Mouse (Mus musculus) midbrain, embryonic 10.5 days (tissue): Measurements from ENCODE around the gene Ramp2. TPM values are rescaled to one million over a fixed set of nuclear protein-coding genes. Genes with fewer than 3 reads are reported as not detected.

Experiments used
- DNase-seq: peaks from one replicate; pipeline ENCODE4 v3.0.0-alpha.2; 2017; ENCODE audit warnings: low spot score
- H3K27ac ChIP-seq: fragments of 300-500 bp; sonication (generic); replicated peaks from 2 replicates; pipeline ENCODE4 v1.5.1; 2016; ENCODE audit warnings: mild to moderate bottlenecking
- H3K27me3 ChIP-seq: fragments of 300-500 bp; sonication (generic); 2 replicates; pipeline ENCODE4 v1.6.1; 2016; ENCODE audit warnings: low read depth, mild to moderate bottlenecking; ENCODE audit not compliant: poor library complexity, severe bottlenecking
- H3K36me3 ChIP-seq: fragments of 300-500 bp; sonication (generic); 2 replicates; pipeline ENCODE4 v1.6.1; 2016; ENCODE audit warnings: mild to moderate bottlenecking, moderate library complexity
- H3K4me1 ChIP-seq: fragments of 300-500 bp; sonication (generic); 2 replicates; pipeline ENCODE4 v1.6.1; 2016
- H3K4me3 ChIP-seq: fragments of 300-500 bp; sonication (generic); 2 replicates; pipeline ENCODE4 v1.5.1; 2016; ENCODE audit warnings: mild to moderate bottlenecking, moderate library complexity
- H3K9me3 ChIP-seq: fragments of 300-500 bp; sonication (generic); replicated peaks from 2 replicates; pipeline ENCODE4 v1.6.1; 2016; ENCODE audit warnings: mild to moderate bottlenecking
- WGBS: fragments of 180-500 bp; shearing (Covaris S2); methylation state at CpG from one replicate; pipeline ENCODE4 v1.1.7; 2016; 5-methylcytosine and 5-hydroxymethylcytosine counted together
- polyA plus RNA-seq: library from polyadenylated mRNA; unstranded; fragments of >200 nt; fragmentation: Nextera tagmentation; extraction: Ambion mirVana; gene quantifications from 2 replicates; pipeline ENCODE4 v1.2.1, GENCODE M21; 2016

The Ramp2 gene
- polyA plus RNA-seq, 1 experiment from 2014 or later: 64.7 TPM

GRCm38 (mm10) chr11:101280837-101281236 lies 35.0 kb downstream of the Ramp2 start:
- H3K4me3 ChIP-seq: no peak overlapping the region
- no peaks in the 10 kb centered on the region for H3K9me3 ChIP-seq
- H3K27me3 ChIP-seq: peaks cover 34% of the 10 kb centered on the region
- H3K4me1 ChIP-seq: peaks cover 45% of the 10 kb centered on the region
- peaks cover 20% of the 10 kb centered on the region for H3K36me3 ChIP-seq
- no peak for DNase-seq
- WGBS: 53% methylated on average over 7 of the region's 7 CpGs
- H3K27ac ChIP-seq: no peak overlapping the region

- no peaks in the 10 kb centered on the region for H3K9me3 ChIP-seq
- no peak overlapping the region for H3K27ac ChIP-seq
- no peak overlapping the region for H3K4me3 ChIP-seq
- peaks cover 24% of the 10 kb centered on the region for H3K4me1 ChIP-seq
- H3K36me3 ChIP-seq: peaks cover 24% of the 10 kb centered on the region
- WGBS: 31% methylated on average over 5 of the region's 5 CpGs
- no peak for DNase-seq
- peaks cover 17% of the 10 kb centered on the region for H3K27me3 ChIP-seq
Observed at GRCm38 (mm10) chr11:101282896-101283295, 37.1 kb downstream of the Ramp2 start.

GRCm38 (mm10) chr11:101283805-101284204 lies 38.0 kb downstream of the Ramp2 start:
- 73% methylated on average over 4 of the region's 4 CpGs for WGBS

GRCm38 (mm10) chr11:101287306-101287705 lies 41.5 kb downstream of the Ramp2 start:
- Histone ChIP-seq H3K27me3 (no peaks in the 10 kb centered on the region), H3K36me3 (peaks cover 67% of the 10 kb centered on the region), H3K27ac (no peak overlapping the region), H3K4me3 (no peak overlapping the region), H3K9me3 (no peaks in the 10 kb centered on the region), H3K4me1 (peaks cover 12% of the 10 kb centered on the region)
- no peak for DNase-seq
- 91% methylated on average over 9 of the region's 9 CpGs for WGBS

More at GRCm38 (mm10) chr11:101283805-101284204, 38.0 kb downstream of the Ramp2 start:
- Histone ChIP-seq H3K36me3 (peaks cover 32% of the 10 kb centered on the region), H3K4me1 (peaks cover 20% of the 10 kb centered on the region), H3K27ac (no peak overlapping the region), H3K4me3 (no peak overlapping the region), H3K9me3 (no peaks in the 10 kb centered on the region), H3K27me3 (peaks cover 17% of the 10 kb centered on the region)
- no peak for DNase-seq

- no peaks in the 10 kb centered on the region for H3K4me1 ChIP-seq
- H3K27ac ChIP-seq: no peak overlapping the region
- 95% methylated on average over 8 of the region's 8 CpGs for WGBS
- H3K27me3 ChIP-seq: no peaks in the 10 kb centered on the region
- H3K36me3 ChIP-seq: peaks cover 97% of the 10 kb centered on the region
- no peak for DNase-seq
- no peaks in the 10 kb centered on the region for H3K9me3 ChIP-seq
- H3K4me3 ChIP-seq: no peak overlapping the region
Observed at GRCm38 (mm10) chr11:101291231-101291630, 45.4 kb downstream of the Ramp2 start.

GRCm38 (mm10) chr11:101295191-101295590 lies 49.4 kb downstream of the Ramp2 start:
- no peak for DNase-seq
- H3K36me3 ChIP-seq: peaks cover 97% of the 10 kb centered on the region
- H3K4me1 ChIP-seq: peaks cover under 1% of the 10 kb centered on the region; the same call in 1 of the 2 replicates
- no peaks in the 10 kb centered on the region for H3K9me3 ChIP-seq
- H3K4me3 ChIP-seq: no peak overlapping the region
- 89% methylated on average over 8 of the region's 8 CpGs for WGBS
- H3K27ac ChIP-seq: no peak overlapping the region
- H3K27me3 ChIP-seq: no peaks in the 10 kb centered on the region

GRCm38 (mm10) chr11:101300881-101301280 lies 55.1 kb downstream of the Ramp2 start:
- no peaks in the 10 kb centered on the region for H3K27me3 ChIP-seq
- peak overlapping the region; percentile 90 for H3K4me3 ChIP-seq
- peaks cover 42% of the 10 kb centered on the region for H3K36me3 ChIP-seq
- H3K9me3 ChIP-seq: no peaks in the 10 kb centered on the region
- peaks cover 22% of the 10 kb centered on the region for H3K4me1 ChIP-seq
- 72% methylated on average over 7 of the region's 7 CpGs for WGBS
- DNase-seq: no peak
- no peak overlapping the region for H3K27ac ChIP-seq

GRCm38 (mm10) chr11:101301299-101302003 lies 55.6 kb downstream of the Ramp2 start:
- Histone ChIP-seq H3K4me1 (peaks cover 22% of the 10 kb centered on the region), H3K27ac (peak overlapping the region; percentile 85), H3K27me3 (no peaks in the 10 kb centered on the region), H3K9me3 (no peaks in the 10 kb centered on the region), H3K4me3 (peak overlapping the region; percentile 90), H3K36me3 (peaks cover 38% of the 10 kb centered on the region)
- no peak for DNase-seq
- WGBS: 16% methylated on average over 26 of the region's 26 CpGs

GRCm38 (mm10) chr11:101302004-101302798 lies 56.4 kb downstream of the Ramp2 start, which contains the start of gene Becn1:
Becn1 (minus strand) TSS chr11:101302286.
- Histone ChIP-seq H3K27ac (peak within 1 kb of the TSS; percentile 85), H3K36me3 (peaks cover 30% of the 10 kb centered on the region), H3K4me1 (peaks cover 22% of the 10 kb centered on the region), H3K4me3 (peak within 1 kb of the TSS; percentile 90), H3K27me3 (no peaks in the 10 kb centered on the region), H3K9me3 (no peaks in the 10 kb centered on the region)
- DNase-seq: peak; percentile 96
- 7% methylated on average over 39 of the region's 39 CpGs for WGBS

GRCm38 (mm10) chr11:101307744-101308143 lies 61.9 kb downstream of the Ramp2 start:
- Histone ChIP-seq H3K27me3 (no peaks in the 10 kb centered on the region), H3K27ac (no peak overlapping the region), H3K4me1 (no peaks in the 10 kb centered on the region), H3K4me3 (no peak overlapping the region), H3K9me3 (no peaks in the 10 kb centered on the region), H3K36me3 (no peaks in the 10 kb centered on the region)
- 40% methylated on average over 5 of the region's 5 CpGs for WGBS
- DNase-seq: no peak
